Comparison of ENCODE assay signal across 17 mouse cellular contexts in the genomic region with DNA sequence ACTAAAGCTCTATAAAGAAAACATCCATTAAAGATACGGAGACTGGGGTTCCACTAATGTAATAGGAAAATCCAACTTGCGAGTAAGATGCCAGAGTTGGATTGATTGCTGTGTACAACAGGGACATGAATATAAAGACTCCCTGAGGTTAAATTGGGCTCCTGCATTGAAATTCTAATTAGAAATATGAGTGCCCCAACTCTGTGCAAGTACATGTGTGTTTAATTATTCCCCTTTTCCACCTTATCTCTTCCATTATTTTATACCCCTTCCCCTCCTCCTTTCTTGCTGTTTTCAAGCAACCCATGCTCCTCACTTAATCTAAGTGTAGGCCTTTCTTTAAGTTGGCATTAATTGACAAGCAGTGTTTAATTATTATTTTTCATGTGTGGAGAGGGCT.
"Had no signal": no experiment of that assay in that cellular context is flagged by ENCODE, and none has a peak within 500 bp of the region (broad histone marks: within the 10 kb centered on the region; RNA-seq: fewer than 3 reads in every experiment).

No protein-coding gene starts in this region.

- H3K27ac ChIP-seq: liver, embryonic 14.5 days; midbrain, embryonic 10.5 days had no signal

- ATAC-seq: midbrain, embryonic 16.5 days had no signal

- H3K9me3 ChIP-seq: midbrain, embryonic 10.5 days had no signal

- H3K4me2 ChIP-seq: lung, embryonic 14.5 days had no signal

- H3K4me3 ChIP-seq: midbrain, embryonic 10.5 days; myocyte had no signal

- H3K9ac ChIP-seq: liver, embryonic 14.5 days; lung, embryonic 14.5 days had no signal

- DNase-seq: lung, adult 18-20 months; lung, embryonic 14.5 days; lung, postnatal 10 days; lung, postnatal 4 days; midbrain, embryonic 14.5 days; retina, postnatal 1 day; right cerebral cortex, adult 18-20 months; right cerebral cortex, postnatal 25 days; right cerebral cortex, postnatal 4 days; spleen, adult 18-20 months; thymus, adult 18-20 months; thymus, postnatal 14 days; thymus, postnatal 36 days had no signal

- H3K36me3 ChIP-seq: midbrain, embryonic 10.5 days had no signal
